Mouse (Mus musculus) liver, adult 2 months (tissue): ENCODE data around the gene 1700123O20Rik.

Source experiments
- CTCF ChIP-seq: fragments of 200-500 bp; IDR thresholded peaks from 2 replicates; pipeline ENCODE4 v1.5.1; 2011; ENCODE audit warnings: low read depth, low read length, control low read depth
- POLR2A ChIP-seq: fragments of 200-500 bp; IDR thresholded peaks from 2 replicates; pipeline ENCODE4 v1.6.1; 2011; ENCODE audit warnings: low read length, control low read depth; ENCODE audit not compliant: insufficient read depth; ENCODE audit errors: extremely low read depth

DNA sequence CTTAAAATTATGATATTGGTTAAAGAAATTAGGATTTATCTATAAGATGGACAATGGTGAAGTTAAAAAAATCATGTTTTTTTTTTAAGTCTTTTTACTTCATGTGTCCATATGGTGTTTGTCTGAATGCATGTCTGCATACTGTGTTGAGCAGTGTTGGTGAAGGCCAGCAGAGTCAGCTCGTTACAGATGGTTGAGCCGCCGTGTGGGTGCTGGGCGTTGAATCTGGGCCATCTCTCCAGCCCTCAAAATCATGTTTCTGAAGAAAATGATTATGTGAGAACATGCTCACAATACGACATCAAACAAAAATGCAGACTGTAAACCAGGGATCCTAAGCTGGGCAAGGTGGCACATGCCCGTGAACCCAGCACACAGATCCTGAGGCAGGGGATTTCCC, 44.3 kb downstream of the 1700123O20Rik start:
- TF ChIP-seq CTCF (no peak), POLR2A (no peak)
